Mouse (Mus musculus): Measurements from ENCODE around the gene Gm10670. TPM values are rescaled to one million over a fixed set of nuclear protein-coding genes. Genes with fewer than 3 reads are reported as not detected.
"Not testable (repeated sequence)": the region's sequence is repeated elsewhere in the genome, so short reads cannot be mapped to it uniquely, and the experiment has no call there.

The Gm10670 gene
- not detected in 2 replicates for polyA plus RNA-seq (2015; fragmentation: Nextera tagmentation; extraction: Ambion mirVana)

GRCm38 (mm10) chr7:20474825-20475224 lies at the start of gene Gm10670:
Gene Gm10670, minus strand, starts transcription at chr7:20474925.
- H3K4me2 ChIP-seq; ATAC-seq (ENCODE audit: insufficient read depth): not testable (repeated sequence)
- no CpG with 5 or more reads among the region's 5 CpGs for WGBS (ENCODE audit: insufficient replicate concordance)

GRCm38 (mm10) chr7:20510434-20510833 lies 35.7 kb upstream of the Gm10670 start, which contains the start of gene Vmn1r103:
Gene Vmn1r103, minus strand, starts transcription at chr7:20510534.
- not testable (repeated sequence) for H3K4me3 ChIP-seq (replicated peaks); H3K9me3 ChIP-seq (replicated peaks); H3K4me1 ChIP-seq (replicated peaks); H3K4me2 ChIP-seq; ATAC-seq (ENCODE audit: insufficient read depth); H3K27ac ChIP-seq (replicated peaks); H3K36me3 ChIP-seq (replicated peaks); H3K9ac ChIP-seq; H3K27me3 ChIP-seq
- WGBS (ENCODE audit: insufficient replicate concordance): 14% methylated on average over 1 of the region's 3 CpGs

More at GRCm38 (mm10) chr7:20474825-20475224, at the start of gene Gm10670:
- not testable (repeated sequence) for H3K9me3 ChIP-seq (replicated peaks); H3K27ac ChIP-seq (replicated peaks); H3K9ac ChIP-seq; H3K4me1 ChIP-seq (replicated peaks); H3K36me3 ChIP-seq (replicated peaks); H3K4me3 ChIP-seq (replicated peaks); H3K27me3 ChIP-seq

GRCm38 (mm10) chr7:20442493-20442892 lies 32.2 kb downstream of the Gm10670 start, which contains the start of gene Vmn1r101:
Gene Vmn1r101, minus strand, starts transcription at chr7:20442593.
- H3K27ac ChIP-seq (replicated peaks); H3K9ac ChIP-seq; H3K4me1 ChIP-seq (replicated peaks); H3K36me3 ChIP-seq (replicated peaks); ATAC-seq (ENCODE audit: insufficient read depth); H3K27me3 ChIP-seq; H3K9me3 ChIP-seq (replicated peaks); H3K4me2 ChIP-seq; H3K4me3 ChIP-seq (replicated peaks): not testable (repeated sequence)
- no CpG with 5 or more reads among the region's 2 CpGs for WGBS (ENCODE audit: insufficient replicate concordance)

Other genes starting within 250 kb of the Gm10670 start
- not detected in 2 replicates for gene Gm4498, start 241.1 kb downstream of the Gm10670 start, polyA plus RNA-seq (2015; fragmentation: Nextera tagmentation; extraction: Ambion mirVana)
- gene Gm5890, start 212.1 kb downstream of the Gm10670 start, polyA plus RNA-seq (2015; fragmentation: Nextera tagmentation; extraction: Ambion mirVana): not detected in 2 replicates
- gene Gm4133, start 140.9 kb downstream of the Gm10670 start, polyA plus RNA-seq (2015; fragmentation: Nextera tagmentation; extraction: Ambion mirVana): not detected in 2 replicates
- gene Gm5728, start 99.5 kb downstream of the Gm10670 start, polyA plus RNA-seq (2015; fragmentation: Nextera tagmentation; extraction: Ambion mirVana): not detected in 2 replicates
- gene Vmn1r100, start 57.0 kb downstream of the Gm10670 start, polyA plus RNA-seq (2015; fragmentation: Nextera tagmentation; extraction: Ambion mirVana): not detected in 2 replicates
- not detected in 2 replicates for gene Vmn1r101, start 32.3 kb downstream of the Gm10670 start, polyA plus RNA-seq (2015; fragmentation: Nextera tagmentation; extraction: Ambion mirVana)
- not detected in 2 replicates for gene Vmn1r103, start 35.6 kb upstream of the Gm10670 start, polyA plus RNA-seq (2015; fragmentation: Nextera tagmentation; extraction: Ambion mirVana)
- gene Vmn1r104, start 58.9 kb upstream of the Gm10670 start, polyA plus RNA-seq (2015; fragmentation: Nextera tagmentation; extraction: Ambion mirVana): not detected in 2 replicates
- gene Gm5726, start 70.8 kb upstream of the Gm10670 start, polyA plus RNA-seq (2015; fragmentation: Nextera tagmentation; extraction: Ambion mirVana): not detected in 2 replicates
- gene Gm4141, start 101.3 kb upstream of the Gm10670 start, polyA plus RNA-seq (2015; fragmentation: Nextera tagmentation; extraction: Ambion mirVana): not detected in 2 replicates
- gene Gm4513, start 124.1 kb upstream of the Gm10670 start, polyA plus RNA-seq (2015; fragmentation: Nextera tagmentation; extraction: Ambion mirVana): not detected in 2 replicates
- gene Vmn1r107, start 194.0 kb upstream of the Gm10670 start, polyA plus RNA-seq (2015; fragmentation: Nextera tagmentation; extraction: Ambion mirVana): not detected in 2 replicates
- not detected in 2 replicates for gene Vmn1r111, start 228.3 kb upstream of the Gm10670 start, polyA plus RNA-seq (2015; fragmentation: Nextera tagmentation; extraction: Ambion mirVana)